7 mouse cellular contexts compared by ENCODE assay signal in the genomic region with DNA sequence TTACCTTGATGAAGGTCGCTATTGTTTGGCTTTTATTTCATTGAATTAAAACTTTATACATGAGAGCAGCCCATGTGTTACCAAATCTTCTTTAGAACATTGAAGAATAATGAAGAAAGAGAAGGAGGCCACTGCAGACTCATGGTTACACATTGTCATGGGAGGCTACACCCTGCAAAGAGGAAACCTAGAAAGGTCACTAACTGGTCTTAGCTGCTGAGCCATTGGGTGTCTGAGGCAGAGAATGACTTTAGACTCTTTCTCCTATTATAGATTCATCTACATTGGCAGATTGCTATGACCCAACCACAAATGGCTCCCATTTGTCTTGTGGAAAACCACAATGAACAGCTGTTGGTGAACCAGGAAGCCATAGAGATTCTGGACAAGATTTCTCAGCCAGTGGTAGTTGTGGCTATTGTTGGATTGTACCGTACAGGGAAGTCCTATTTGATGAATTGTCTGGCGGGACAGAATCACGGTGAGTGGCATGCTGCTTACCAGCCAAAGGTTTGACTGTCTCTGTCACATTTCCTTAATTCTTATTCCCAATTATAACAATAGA. TPM values are rescaled to one million over a fixed set of nuclear protein-coding genes. Genes with fewer than 3 reads are reported as not detected.
"Had no signal": no experiment of that assay in that cellular context is flagged by ENCODE, and none has a peak within 500 bp of the region (broad histone marks: within the 10 kb centered on the region; RNA-seq: fewer than 3 reads in every experiment).

No protein-coding gene starts in this region.

RNA-seq across cellular contexts. Expression of a gene that starts 38.5 kb away (rescaled TPM):
- total RNA-seq: common myeloid progenitor, adult 5-6 weeks; granulocyte monocyte progenitor cell, adult 5-6 weeks had no signal
- polyA plus RNA-seq: embryonic facial prominence, embryonic 13.5 days; erythroblast, embryonic 14.5 days; forebrain, embryonic 10.5 days; forebrain, embryonic 11.5 days; forebrain, embryonic 12.5 days had no signal
